Mouse (Mus musculus): ENCODE results near the gene Cbfa2t2.

GRCm38 (mm10) chr2:154539720-154540119, 103.4 kb downstream of the Cbfa2t2 start:
- no peak for TF ChIP-seq POLR2A (IDR thresholded peaks at IDR 0.05; ENCODE audit: low read depth, low read length)
- no peak for TF ChIP-seq CTCF (IDR thresholded peaks at IDR 0.05; ENCODE audit: borderline replicate concordance, insufficient read depth, low read length)
